Mouse (Mus musculus): ENCODE results near the gene Dip2b. TPM values are rescaled to one million over a fixed set of nuclear protein-coding genes. Genes with fewer than 3 reads are reported as not detected.

Gene Dip2b
- polyA plus RNA-seq (2016; fragmentation: Nextera tagmentation; extraction: Ambion mirVana), result 24.7 and 26.9 TPM in 2 replicates

DNA sequence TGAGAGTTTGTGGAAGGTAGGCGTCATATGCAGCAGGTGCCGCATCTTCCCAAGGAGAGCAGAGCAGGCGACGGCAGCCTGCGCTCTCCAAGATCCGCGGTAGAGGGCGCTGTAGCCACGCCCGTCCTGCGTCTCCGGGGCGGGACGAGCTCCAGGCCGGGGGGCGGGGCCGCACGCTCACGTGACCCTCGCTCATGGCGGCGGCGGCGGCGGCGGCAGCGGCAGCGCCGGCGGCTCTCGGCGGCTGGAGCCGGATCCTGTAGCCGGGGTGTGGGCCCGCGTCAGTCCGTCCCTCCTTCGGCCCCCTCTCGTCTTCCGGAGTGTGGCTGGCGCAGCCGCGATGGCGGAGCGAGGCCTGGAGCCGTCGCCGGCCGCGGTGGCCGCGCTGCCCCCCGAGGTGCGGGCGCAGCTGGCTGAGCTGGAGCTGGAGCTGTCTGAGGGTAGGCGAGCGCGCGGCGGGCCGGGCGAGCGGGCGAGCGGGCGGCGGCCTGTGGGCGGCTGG lies at the start of gene Dip2b:
TSS of gene Dip2b (plus strand) at position 195 of the 502 bp plus-strand sequence.
- under 1% methylated on average over 56 of the region's 68 CpGs for WGBS
- peak within 1 kb of the TSS; percentile 99 for H3K27ac ChIP-seq
- peak within 1 kb of the TSS; percentile 99 for H3K9ac ChIP-seq
- H3K36me3 ChIP-seq, result no peaks in the 10 kb centered on the region
- no peaks in the 10 kb centered on the region; the same call in 1 of the 2 replicates for H3K27me3 ChIP-seq (replicated peaks)
- H3K4me3 ChIP-seq, result peak within 1 kb of the TSS; percentile 94
- peak within 1 kb of the TSS; percentile 67 for H3K4me2 ChIP-seq (replicated peaks)
- no peaks in the 10 kb centered on the region for H3K9me3 ChIP-seq
- peaks cover 21% of the 10 kb centered on the region for H3K4me1 ChIP-seq
- ATAC-seq (ENCODE audit: low FRiP score, low read depth), result peak; percentile 88

DNA sequence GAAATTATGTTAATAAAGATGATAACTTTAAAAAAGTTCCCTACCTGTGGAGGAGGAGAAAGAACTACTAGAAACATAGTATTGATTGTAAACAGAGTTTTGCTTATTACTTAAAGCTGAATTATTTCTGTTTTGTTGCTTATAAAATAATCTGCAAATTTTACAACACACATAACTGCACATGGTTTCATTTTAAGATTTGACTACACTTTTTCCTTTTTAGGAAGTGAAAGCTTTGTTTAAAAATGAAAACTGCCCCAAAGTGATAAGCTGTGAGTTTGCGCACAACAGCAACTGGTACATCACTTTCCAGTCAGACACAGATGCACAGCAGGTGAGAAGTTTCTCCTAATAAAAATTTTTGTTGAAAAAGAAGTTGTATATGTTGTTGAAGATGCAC lies 45.4 kb upstream of the Dip2b start:
- Histone ChIP-seq H3K4me2 (replicated peaks) (no peak overlapping the region), H3K27ac (no peak overlapping the region), H3K27me3 (replicated peaks) (no peaks in the 10 kb centered on the region), H3K9me3 (no peaks in the 10 kb centered on the region), H3K4me3 (no peak overlapping the region), H3K36me3 (peaks cover 46% of the 10 kb centered on the region), H3K9ac (no peak overlapping the region), H3K4me1 (no peaks in the 10 kb centered on the region)
- WGBS, result 100% methylated on average over 1 of the region's 1 CpGs
- ATAC-seq (ENCODE audit: low FRiP score, low read depth), result no peak

DNA sequence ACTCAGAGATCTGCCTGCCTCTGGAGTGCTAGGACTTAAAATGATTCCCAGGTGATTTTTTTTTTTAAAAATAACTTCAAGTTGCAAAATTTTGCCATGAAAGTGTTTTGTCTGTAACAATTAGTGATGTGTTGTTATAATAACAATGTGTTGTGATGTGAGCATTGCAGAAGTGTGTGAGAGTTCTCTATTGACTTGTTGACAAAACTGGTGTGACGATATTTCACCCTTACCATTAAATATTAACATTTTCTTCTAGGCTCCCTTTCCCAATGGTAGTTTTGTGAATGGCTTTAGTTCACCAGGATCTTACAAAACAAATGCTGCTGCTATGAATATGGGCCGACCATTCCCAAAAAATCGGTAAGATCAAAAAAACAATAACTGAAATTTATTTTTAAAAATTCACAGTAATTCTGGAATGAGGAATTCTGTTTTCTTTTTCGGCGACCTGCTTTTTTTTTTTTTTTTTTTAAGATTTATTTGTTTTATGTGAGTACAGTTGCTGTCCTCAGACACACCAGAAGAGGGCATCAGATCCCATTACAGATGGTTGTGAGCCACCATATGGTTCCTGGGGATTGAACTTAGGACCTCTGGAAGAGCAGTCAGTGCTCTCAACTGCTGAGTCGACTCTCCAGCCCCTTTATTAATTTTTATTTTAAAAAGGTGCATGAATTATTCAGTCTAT lies 41.2 kb upstream of the Dip2b start:
- H3K36me3 ChIP-seq, result peaks cover 45% of the 10 kb centered on the region
- WGBS, result 94% methylated on average over 6 of the region's 6 CpGs

DNA sequence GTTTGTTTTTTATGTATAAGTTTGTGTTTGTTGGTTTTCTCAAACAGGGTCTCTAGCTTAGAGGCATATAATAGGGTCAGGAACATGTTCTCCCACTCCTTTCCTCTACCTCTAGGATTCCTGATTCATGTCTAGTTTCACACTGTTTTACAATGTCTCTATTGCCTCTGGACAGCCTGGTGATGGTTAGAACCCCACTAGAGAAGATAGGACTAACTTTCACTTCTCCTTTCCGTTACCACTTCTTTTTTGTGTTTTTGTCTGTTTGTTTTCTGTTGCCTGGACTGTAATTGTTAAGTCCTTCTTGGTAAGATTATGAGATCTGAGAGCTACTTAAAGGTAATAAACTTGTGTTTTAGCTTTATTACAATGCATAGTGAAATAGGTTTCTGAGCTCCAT lies 39.1 kb upstream of the Dip2b start:
- H3K27ac ChIP-seq, result no peak overlapping the region
- no peak overlapping the region for H3K9ac ChIP-seq
- no peaks in the 10 kb centered on the region for H3K9me3 ChIP-seq
- ATAC-seq (ENCODE audit: low FRiP score, low read depth), result no peak
- WGBS, result 98% methylated on average over 1 of the region's 1 CpGs
- H3K36me3 ChIP-seq, result peaks cover 53% of the 10 kb centered on the region
- H3K27me3 ChIP-seq (replicated peaks), result no peaks in the 10 kb centered on the region
- H3K4me3 ChIP-seq, result no peak overlapping the region
- H3K4me2 ChIP-seq (replicated peaks), result no peak overlapping the region
- H3K4me1 ChIP-seq, result no peaks in the 10 kb centered on the region

More for the DNA sequence above, 41.2 kb upstream of the Dip2b start:
- Histone ChIP-seq H3K4me2 (replicated peaks) (no peak overlapping the region), H3K4me3 (no peak overlapping the region), H3K4me1 (no peaks in the 10 kb centered on the region), H3K27ac (no peak overlapping the region), H3K9me3 (no peaks in the 10 kb centered on the region), H3K9ac (no peak overlapping the region), H3K27me3 (replicated peaks) (no peaks in the 10 kb centered on the region)
- ATAC-seq (ENCODE audit: low FRiP score, low read depth), result no peak

DNA sequence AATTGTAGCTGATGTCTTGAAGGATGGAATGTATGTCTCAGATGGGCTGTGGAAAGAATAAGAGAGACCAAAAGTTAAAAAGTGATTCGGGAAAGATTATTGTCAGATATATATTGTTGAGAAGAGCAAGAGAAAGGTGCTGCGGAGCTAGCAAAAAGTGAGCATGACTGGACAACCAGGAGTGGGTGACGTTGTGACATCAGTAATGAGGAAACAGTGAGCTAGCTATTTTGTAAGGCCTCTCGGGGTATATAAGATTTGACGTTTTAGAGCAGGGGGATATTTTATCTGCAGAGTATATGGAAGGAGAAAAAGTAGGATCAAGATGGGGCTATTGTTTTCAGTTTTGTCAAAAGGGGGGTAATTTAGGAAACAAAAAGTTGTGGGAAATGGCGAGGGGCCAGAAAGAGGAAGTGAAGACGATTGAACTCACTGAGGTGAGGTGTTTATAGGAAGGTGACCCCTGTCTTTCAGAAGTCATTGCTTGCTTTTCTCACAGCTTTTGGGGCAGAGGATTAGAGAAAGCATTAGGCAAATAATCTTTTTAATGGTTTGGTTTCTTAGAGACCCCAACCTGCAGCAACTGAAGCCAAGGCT lies 33.7 kb upstream of the Dip2b start:
- H3K27ac ChIP-seq, result no peak overlapping the region
- no peak overlapping the region for H3K4me3 ChIP-seq
- H3K4me2 ChIP-seq (replicated peaks), result no peak overlapping the region
- ATAC-seq (ENCODE audit: low FRiP score, low read depth), result no peak
- 92% methylated on average over 7 of the region's 7 CpGs for WGBS
- H3K27me3 ChIP-seq (replicated peaks), result no peaks in the 10 kb centered on the region
- H3K4me1 ChIP-seq, result no peaks in the 10 kb centered on the region
- H3K9me3 ChIP-seq, result no peaks in the 10 kb centered on the region
- H3K36me3 ChIP-seq, result peaks cover 65% of the 10 kb centered on the region
- no peak overlapping the region for H3K9ac ChIP-seq

DNA sequence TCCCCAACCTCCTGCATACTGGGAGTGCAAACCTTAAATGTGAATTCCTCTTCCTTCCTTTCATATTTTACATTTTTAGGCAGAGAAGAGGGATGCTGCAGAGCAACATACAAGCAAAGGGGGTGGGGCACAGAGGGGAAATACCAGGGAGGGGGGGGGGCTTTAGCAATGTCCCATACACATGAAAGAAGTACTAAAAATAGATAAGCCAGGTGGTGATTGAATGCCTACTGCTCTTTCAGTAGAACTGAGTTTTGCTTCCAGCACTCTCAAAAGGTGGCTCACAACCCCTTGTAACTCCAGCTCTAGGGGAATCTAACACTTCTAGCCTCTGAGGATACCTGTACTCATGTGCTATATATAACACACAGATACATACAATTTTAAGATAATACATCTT lies 32.3 kb upstream of the Dip2b start:
- Histone ChIP-seq H3K27ac (no peak overlapping the region), H3K4me2 (replicated peaks) (no peak overlapping the region), H3K9me3 (no peaks in the 10 kb centered on the region), H3K9ac (no peak overlapping the region), H3K4me3 (no peak overlapping the region), H3K36me3 (peaks cover 76% of the 10 kb centered on the region), H3K4me1 (no peaks in the 10 kb centered on the region), H3K27me3 (replicated peaks) (no peaks in the 10 kb centered on the region)
- ATAC-seq (ENCODE audit: low FRiP score, low read depth), result no peak

DNA sequence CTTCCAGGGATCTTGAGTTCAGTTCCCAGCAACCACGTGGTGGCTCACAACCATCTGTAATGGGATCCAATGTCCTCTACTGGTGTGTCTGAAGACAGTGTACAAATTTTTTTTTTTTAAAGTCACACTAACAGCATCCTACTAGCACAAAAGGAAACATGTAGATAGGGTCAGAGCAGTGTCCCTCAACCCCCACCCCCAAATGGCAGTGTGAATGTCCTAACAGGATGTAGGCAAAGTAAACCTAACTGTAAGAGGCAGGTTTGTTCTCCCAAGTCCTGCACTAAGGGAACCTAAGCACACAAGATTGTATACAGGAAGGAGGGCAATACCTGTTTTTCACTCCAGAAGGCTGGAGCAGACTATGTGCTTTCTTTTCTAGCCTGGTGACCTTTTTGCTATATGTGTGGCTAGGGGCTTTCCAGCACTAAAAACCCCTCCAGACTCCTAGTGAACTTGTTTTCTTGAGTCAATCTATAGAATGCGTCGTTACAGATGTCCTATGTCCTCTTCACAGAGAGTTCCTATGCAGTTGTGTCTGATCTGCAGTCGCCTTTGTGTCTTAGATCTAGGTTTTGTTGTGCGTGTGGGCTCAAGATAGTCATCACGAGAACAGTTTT lies 20.1 kb upstream of the Dip2b start:
- 84% methylated on average over 6 of the region's 6 CpGs for whole genome bisulfite sequencing
- Histone ChIP-seq H3K4me2 (replicated peaks) (no peak overlapping the region), H3K4me3 (no peak overlapping the region), H3K9me3 (no peaks in the 10 kb centered on the region), H3K36me3 (peaks cover 5% of the 10 kb centered on the region; the same call in 1 of the 2 replicates), H3K27ac (no peak overlapping the region), H3K4me1 (no peaks in the 10 kb centered on the region), H3K27me3 (replicated peaks) (no peaks in the 10 kb centered on the region), H3K9ac (no peak overlapping the region)
- ATAC-seq (ENCODE audit: low FRiP score, low read depth), result no peak

DNA sequence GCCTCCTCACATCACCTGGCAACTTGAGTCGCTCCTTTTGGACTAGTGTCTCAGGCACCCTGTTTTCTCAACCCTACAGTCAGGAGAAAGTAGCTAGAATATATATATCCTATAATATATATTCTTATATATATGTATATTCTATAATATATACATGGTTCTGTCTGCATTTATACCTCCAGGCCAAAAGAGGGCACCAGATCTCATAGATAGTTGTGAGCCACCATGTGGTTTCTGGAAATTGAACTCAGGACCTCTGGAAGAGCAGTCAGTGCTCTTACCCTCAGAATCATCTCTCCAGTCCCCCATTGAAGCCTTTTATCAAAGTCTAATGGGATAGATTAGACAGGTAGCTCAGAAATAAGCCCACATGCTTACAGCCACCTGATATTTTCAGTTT lies 17.3 kb upstream of the Dip2b start:
- H3K36me3 ChIP-seq, result no peaks in the 10 kb centered on the region
- 83% methylated on average over 1 of the region's 1 CpGs for WGBS
- no peak overlapping the region for H3K4me3 ChIP-seq
- H3K27ac ChIP-seq, result no peak overlapping the region
- no peaks in the 10 kb centered on the region for H3K27me3 ChIP-seq (replicated peaks)
- no peaks in the 10 kb centered on the region for H3K4me1 ChIP-seq
- no peaks in the 10 kb centered on the region for H3K9me3 ChIP-seq
- H3K4me2 ChIP-seq (replicated peaks), result no peak overlapping the region
- no peak overlapping the region for H3K9ac ChIP-seq
- ATAC-seq (ENCODE audit: low FRiP score, low read depth), result no peak

DNA sequence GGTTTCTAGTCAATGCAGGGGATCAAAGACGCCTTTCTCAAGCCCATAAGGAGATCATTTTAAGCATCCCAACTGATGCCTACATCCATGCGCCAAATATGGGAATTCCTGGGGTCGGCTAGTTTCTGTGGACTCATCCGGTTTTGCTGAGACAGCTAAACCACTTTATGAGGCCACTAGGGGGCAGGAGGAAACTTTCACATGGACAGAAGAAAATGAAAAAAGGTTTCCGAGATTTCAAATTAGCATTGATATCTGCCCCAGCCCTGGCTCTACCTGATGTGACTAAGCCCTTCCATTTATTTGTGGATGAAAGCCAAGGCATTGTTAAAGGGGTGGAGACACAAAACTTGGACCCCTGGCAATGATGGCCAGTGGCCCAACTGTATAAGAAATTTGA lies 15.5 kb upstream of the Dip2b start:
- no peak overlapping the region for H3K4me2 ChIP-seq (replicated peaks)
- no peaks in the 10 kb centered on the region for H3K9me3 ChIP-seq
- H3K36me3 ChIP-seq, result no peaks in the 10 kb centered on the region
- H3K27ac ChIP-seq, result no peak overlapping the region
- H3K4me1 ChIP-seq, result no peaks in the 10 kb centered on the region
- H3K9ac ChIP-seq, result no peak overlapping the region
- WGBS, result 38% methylated on average over 5 of the region's 5 CpGs
- ATAC-seq (ENCODE audit: low FRiP score, low read depth), result no peak
- no peak overlapping the region for H3K4me3 ChIP-seq
- no peaks in the 10 kb centered on the region for H3K27me3 ChIP-seq (replicated peaks)

DNA sequence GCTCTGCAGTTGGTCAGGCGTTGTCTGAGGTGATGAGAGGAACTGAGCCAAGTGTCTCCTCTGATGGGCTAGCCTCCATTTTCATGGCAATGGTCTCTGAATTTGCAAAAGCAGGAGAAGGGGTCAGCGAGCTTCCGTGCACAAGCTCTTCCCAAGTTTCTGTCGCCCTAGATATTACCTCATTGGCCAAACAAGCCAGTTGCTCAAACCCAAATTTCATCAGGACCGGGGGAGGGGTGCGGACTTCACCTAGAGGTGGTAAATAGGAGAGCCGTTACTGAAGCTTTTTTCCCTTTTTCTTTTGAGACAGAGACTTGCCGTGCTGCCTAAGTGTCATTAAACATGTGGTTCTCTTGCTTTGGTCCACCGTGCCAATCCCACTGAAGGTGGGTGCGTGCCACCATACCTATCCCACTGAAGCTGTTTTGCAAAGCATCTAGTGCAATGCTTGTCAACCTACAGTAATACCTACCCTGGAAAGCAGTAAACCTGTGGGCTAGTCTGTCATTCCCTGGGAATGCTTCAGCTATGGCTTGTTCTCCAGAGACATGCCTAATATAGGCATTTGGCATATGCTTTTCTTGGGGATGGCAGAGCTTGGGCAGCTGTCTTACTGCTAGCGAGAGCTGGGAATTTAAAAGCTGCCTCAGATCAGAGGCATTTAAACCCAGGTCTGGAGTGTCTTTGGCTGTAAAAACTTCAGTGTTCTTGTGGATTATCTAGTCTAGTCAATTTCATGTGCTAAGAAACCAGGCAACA lies 13.2 kb upstream of the Dip2b start:
- Histone ChIP-seq H3K4me2 (replicated peaks) (no peak overlapping the region), H3K27ac (no peak overlapping the region), H3K27me3 (replicated peaks) (no peaks in the 10 kb centered on the region), H3K36me3 (no peaks in the 10 kb centered on the region), H3K4me3 (no peak overlapping the region), H3K4me1 (no peaks in the 10 kb centered on the region), H3K9me3 (no peaks in the 10 kb centered on the region), H3K9ac (0 out of 2 replicates have a peak overlapping the region, but pooled peaks have one; percentile 26)
- ATAC-seq (ENCODE audit: low FRiP score, low read depth), result no peak
- 80% methylated on average over 11 of the region's 11 CpGs for WGBS

DNA sequence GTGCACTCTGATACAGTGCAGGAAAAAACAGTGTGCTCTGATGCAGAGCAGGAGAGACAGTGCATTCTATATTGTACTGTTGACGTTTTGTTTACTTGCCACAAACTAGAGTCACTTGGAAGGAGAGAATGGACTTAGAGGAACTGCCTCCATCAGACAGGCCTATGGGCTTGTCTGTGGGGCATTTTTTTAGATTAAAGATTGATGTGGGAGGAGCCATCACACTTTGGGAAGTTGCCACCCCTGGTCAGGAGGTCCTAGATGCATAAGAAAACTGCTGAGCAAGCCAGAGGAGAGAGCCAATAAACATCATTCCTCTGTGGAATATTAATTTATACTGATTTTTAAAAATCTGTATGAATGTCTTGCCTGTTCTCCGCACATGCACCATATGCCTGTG lies 10.3 kb upstream of the Dip2b start:
- no peaks in the 10 kb centered on the region for H3K9me3 ChIP-seq
- no peaks in the 10 kb centered on the region for H3K36me3 ChIP-seq
- no peaks in the 10 kb centered on the region for H3K4me1 ChIP-seq
- 77% methylated on average over 2 of the region's 2 CpGs for WGBS
- H3K4me2 ChIP-seq (replicated peaks), result no peak overlapping the region
- H3K27ac ChIP-seq, result no peak overlapping the region
- H3K9ac ChIP-seq, result no peak overlapping the region
- H3K4me3 ChIP-seq, result no peak overlapping the region
- ATAC-seq (ENCODE audit: low FRiP score, low read depth), result no peak
- no peaks in the 10 kb centered on the region for H3K27me3 ChIP-seq (replicated peaks)

DNA sequence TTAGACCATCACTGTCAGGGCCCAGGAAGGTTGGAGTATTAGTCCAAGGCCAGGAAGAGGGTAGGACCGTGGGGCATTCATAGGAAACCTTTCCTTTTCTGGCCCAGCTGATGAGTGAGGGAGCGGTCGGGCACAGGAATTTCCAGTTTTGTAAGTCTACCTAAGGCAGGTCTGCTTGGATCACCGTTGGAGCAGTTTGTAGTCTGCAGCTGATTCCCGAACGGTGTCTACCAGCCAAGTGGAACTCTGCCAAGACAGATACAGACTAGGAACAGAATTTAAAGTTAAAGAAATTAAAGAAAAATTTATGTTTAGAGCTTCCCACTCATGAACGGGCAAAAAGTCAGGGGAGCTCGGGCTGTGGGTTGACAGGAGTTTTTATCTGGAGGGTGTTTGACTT lies 9.0 kb upstream of the Dip2b start:
- H3K36me3 ChIP-seq, result no peaks in the 10 kb centered on the region
- WGBS, result 84% methylated on average over 8 of the region's 8 CpGs
- ATAC-seq (ENCODE audit: low FRiP score, low read depth), result no peak
- no peaks in the 10 kb centered on the region for H3K4me1 ChIP-seq
- H3K27me3 ChIP-seq (replicated peaks), result no peaks in the 10 kb centered on the region
- H3K4me3 ChIP-seq, result no peak overlapping the region
- H3K4me2 ChIP-seq (replicated peaks), result no peak overlapping the region
- H3K9ac ChIP-seq, result no peak overlapping the region
- no peaks in the 10 kb centered on the region for H3K9me3 ChIP-seq
- H3K27ac ChIP-seq, result no peak overlapping the region
